Mouse (Mus musculus) megakaryocyte, embryonic 14.5 days (primary cell): ENCODE data around the gene Sp9.

ENCODE experiments used
- FLI1 ChIP-seq: IDR thresholded peaks from 2 replicates; pipeline ENCODE4 v1.6.1; 2012; ENCODE audit warnings: low read length, inconsistent platforms, mixed read lengths
- GATA1 ChIP-seq: IDR thresholded peaks from 3 replicates; pipeline ENCODE4 v1.6.1; 2012; ENCODE audit warnings: mixed read lengths, low read length, inconsistent platforms, borderline replicate concordance

DNA sequence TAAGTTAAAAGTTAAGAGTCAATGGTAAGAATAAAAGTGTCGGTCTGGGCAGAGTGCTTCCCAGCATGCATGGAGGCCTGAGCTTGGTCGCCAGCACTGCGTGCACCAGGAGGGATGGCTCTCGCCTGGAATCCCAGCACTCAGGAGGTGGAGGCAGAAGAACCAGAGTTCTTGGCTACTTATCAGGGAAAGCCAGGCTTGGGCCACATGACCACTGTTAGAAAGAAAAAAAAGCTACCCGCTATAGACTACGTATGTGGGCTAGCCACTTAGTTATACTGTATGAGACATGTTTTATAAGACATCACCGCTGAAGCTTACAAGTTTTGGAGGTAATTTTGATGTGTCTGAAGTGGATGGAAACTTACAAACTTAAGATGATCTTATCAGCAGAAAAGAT lies 26.4 kb downstream of the Sp9 start:
- TF ChIP-seq GATA1: no peak
- TF ChIP-seq FLI1: no peak
